Mouse (Mus musculus) hindbrain, embryonic 11.5 days (tissue): ENCODE results near the gene Kif1bp. TPM values are rescaled to one million over a fixed set of nuclear protein-coding genes. Genes with fewer than 3 reads are reported as not detected.
A peak's percentile ranks its signal among the peaks of the same experiment; 100 is the strongest.
"Not testable (repeated sequence)": the region's sequence is repeated elsewhere in the genome, so short reads cannot be mapped to it uniquely, and the experiment has no call there.

Experiments
- ATAC-seq: fragments of 200-750 bp; cut with Nextera tagmentation; 2 replicates; pipeline ENCODE4 v1.8.0; 2017; ENCODE audit warnings: mild to moderate bottlenecking, moderate TSS enrichment, moderate library complexity; ENCODE audit not compliant: low FRiP score
- DNase-seq: peaks from one replicate; pipeline ENCODE4 v3.0.0-alpha.2; 2015; ENCODE audit warnings: low spot score
- H3K27ac ChIP-seq: fragments of 300-500 bp; sonication (generic); 2 replicates; pipeline ENCODE4 v1.5.1; 2014; ENCODE audit warnings: mild to moderate bottlenecking, low read depth, low read length
- H3K27me3 ChIP-seq: fragments of 300-500 bp; sonication (generic); 2 replicates; pipeline ENCODE4 v1.6.1; 2014; ENCODE audit warnings: mild to moderate bottlenecking, low read length, moderate library complexity, mixed read lengths; ENCODE audit not compliant: control insufficient read depth, insufficient read depth
- H3K36me3 ChIP-seq: fragments of 300-500 bp; sonication (generic); 2 replicates; pipeline ENCODE4 v1.6.1; 2014; ENCODE audit warnings: mild to moderate bottlenecking, low read length, moderate library complexity, mixed read lengths; ENCODE audit not compliant: control insufficient read depth, insufficient read depth
- H3K4me1 ChIP-seq: fragments of 300-500 bp; sonication (generic); replicated peaks from 2 replicates; pipeline ENCODE4 v1.6.1; 2014; ENCODE audit warnings: low read length, mixed read lengths; ENCODE audit not compliant: control insufficient read depth, insufficient read depth
- H3K4me2 ChIP-seq: fragments of 300-500 bp; sonication (generic); replicated peaks from 2 replicates; pipeline ENCODE4 v1.6.1; 2014; ENCODE audit warnings: mild to moderate bottlenecking, low read depth, low read length
- H3K4me3 ChIP-seq: fragments of 300-500 bp; sonication (generic); 2 replicates; pipeline ENCODE4 v1.5.1; 2014; ENCODE audit warnings: low read depth, low read length
- H3K9ac ChIP-seq: fragments of 300-500 bp; sonication (generic); 2 replicates; pipeline ENCODE4 v1.6.1; 2014; ENCODE audit warnings: low read depth, low read length
- H3K9me3 ChIP-seq: fragments of 300-500 bp; sonication (generic); 2 replicates; pipeline ENCODE4 v1.6.1; 2016; ENCODE audit warnings: low read length; ENCODE audit not compliant: control insufficient read depth
- WGBS: fragments of 180-500 bp; shearing (Covaris S2); extraction: QIAGEN DNeasy Blood & Tissue Kit; methylation state at CpG from one replicate; pipeline ENCODE4 v1.1.7; 2014; 5-methylcytosine and 5-hydroxymethylcytosine counted together
- polyA plus RNA-seq: library from polyadenylated mRNA; unstranded; fragments of >200 nt; fragmentation: Nextera tagmentation; extraction: Ambion mirVana; gene quantifications from 2 replicates; pipeline ENCODE4 v1.2.1, GENCODE M21; 2014

Kif1bp gene
- 55.9 and 60.2 TPM in 2 replicates for polyA plus RNA-seq

- 7% methylated on average over 33 of the region's 33 CpGs for WGBS
- peak within 1 kb of the TSS; percentile 73 for H3K27ac ChIP-seq
- peak within 1 kb of the TSS; percentile 97 for H3K4me3 ChIP-seq
Observed at GRCm38 (mm10) chr10:62578338-62579100, at the start of gene Kif1bp. Gene Kif1bp, minus strand, starts transcription at chr10:62578457.

GRCm38 (mm10) chr10:62604161-62604560, 25.9 kb upstream of the Kif1bp start:
- 82% methylated on average over 3 of the region's 3 CpGs for WGBS
- H3K4me2 ChIP-seq, result no peak overlapping the region
- H3K4me3 ChIP-seq, result no peak overlapping the region
- no peaks in the 10 kb centered on the region for H3K36me3 ChIP-seq
- H3K27me3 ChIP-seq, result no peaks in the 10 kb centered on the region
- H3K9ac ChIP-seq, result no peak overlapping the region
- ATAC-seq, result no peak
- no peaks in the 10 kb centered on the region for H3K9me3 ChIP-seq
- DNase-seq, result no peak
- no peaks in the 10 kb centered on the region for H3K4me1 ChIP-seq
- H3K27ac ChIP-seq, result no peak overlapping the region

More at GRCm38 (mm10) chr10:62578338-62579100, at the start of gene Kif1bp:
- Histone ChIP-seq H3K9ac (peak within 1 kb of the TSS; percentile 85), H3K4me1 (peaks cover 6% of the 10 kb centered on the region), H3K4me2 (peak within 1 kb of the TSS; percentile 77), H3K9me3 (no peaks in the 10 kb centered on the region), H3K36me3 (peaks cover 17% of the 10 kb centered on the region; the same call in 1 of the 2 replicates), H3K27me3 (no peaks in the 10 kb centered on the region)
- ATAC-seq (peak; percentile 97), DNase-seq (peak; percentile 98)

- no peak overlapping the region for H3K9ac ChIP-seq
- no peaks in the 10 kb centered on the region for H3K27me3 ChIP-seq
- no peaks in the 10 kb centered on the region for H3K4me1 ChIP-seq
- H3K27ac ChIP-seq, result no peak overlapping the region
- H3K4me3 ChIP-seq, result no peak overlapping the region
- DNase-seq (no peak), ATAC-seq (no peak)
- H3K4me2 ChIP-seq, result no peak overlapping the region
- WGBS, result 90% methylated on average over 12 of the region's 12 CpGs
- no peaks in the 10 kb centered on the region for H3K9me3 ChIP-seq
- no peaks in the 10 kb centered on the region for H3K36me3 ChIP-seq
Observed at GRCm38 (mm10) chr10:62603233-62604030, 25.2 kb upstream of the Kif1bp start.

GRCm38 (mm10) chr10:62602177-62603040, 24.2 kb upstream of the Kif1bp start, which contains the start of gene Ddx21:
Gene Ddx21, minus strand, starts transcription at chr10:62602281.
- Histone ChIP-seq H3K36me3 (no peaks in the 10 kb centered on the region), H3K9me3 (no peaks in the 10 kb centered on the region), H3K4me2 (peak within 1 kb of the TSS; percentile 85), H3K27ac (peak within 1 kb of the TSS; percentile 52; the same call in 1 of the 2 replicates), H3K4me1 (no peaks in the 10 kb centered on the region), H3K4me3 (peak within 1 kb of the TSS; percentile 86), H3K27me3 (no peaks in the 10 kb centered on the region), H3K9ac (peak within 1 kb of the TSS; percentile 80)
- peak; percentile 98 for ATAC-seq
- WGBS, result 7% methylated on average over 53 of the region's 53 CpGs
- peak; percentile 97 for DNase-seq

- under 1% methylated on average over 22 of the region's 23 CpGs for WGBS
- ATAC-seq, result peak; percentile 83
- H3K9ac ChIP-seq, result peak overlapping the region; percentile 80
- no peaks in the 10 kb centered on the region for H3K9me3 ChIP-seq
- H3K4me1 ChIP-seq, result no peaks in the 10 kb centered on the region
- no peaks in the 10 kb centered on the region for H3K27me3 ChIP-seq
- H3K27ac ChIP-seq, result peak overlapping the region; percentile 52; the same call in 1 of the 2 replicates
- peak overlapping the region; percentile 86 for H3K4me3 ChIP-seq
- DNase-seq, result peak; percentile 8
- H3K36me3 ChIP-seq, result no peaks in the 10 kb centered on the region
- H3K4me2 ChIP-seq, result peak overlapping the region; percentile 67
Observed at GRCm38 (mm10) chr10:62601833-62602176, 23.5 kb upstream of the Kif1bp start.

- 12% methylated on average over 20 of the region's 20 CpGs for WGBS
- Histone ChIP-seq H3K9me3 (no peaks in the 10 kb centered on the region), H3K4me2 (peak overlapping the region; percentile 67), H3K4me1 (no peaks in the 10 kb centered on the region), H3K27me3 (no peaks in the 10 kb centered on the region), H3K9ac (peak overlapping the region; percentile 80), H3K4me3 (peak overlapping the region; percentile 86), H3K27ac (no peak overlapping the region), H3K36me3 (no peaks in the 10 kb centered on the region)
- no peak for DNase-seq
- no peak for ATAC-seq
Observed at GRCm38 (mm10) chr10:62601053-62601791, 23.0 kb upstream of the Kif1bp start.

GRCm38 (mm10) chr10:62600056-62600455, 21.8 kb upstream of the Kif1bp start:
- 94% methylated on average over 6 of the region's 6 CpGs for WGBS
- Histone ChIP-seq H3K27me3 (no peaks in the 10 kb centered on the region), H3K4me1 (no peaks in the 10 kb centered on the region), H3K27ac (no peak overlapping the region), H3K9ac (no peak overlapping the region), H3K9me3 (no peaks in the 10 kb centered on the region), H3K4me3 (no peak overlapping the region), H3K36me3 (0 out of 2 replicates have a peak, but pooled peaks cover 1% of the 10 kb centered on the region), H3K4me2 (no peak overlapping the region)
- ATAC-seq (no peak), DNase-seq (no peak)

- not testable (repeated sequence) for H3K36me3 ChIP-seq, H3K4me1 ChIP-seq, H3K9ac ChIP-seq, H3K27ac ChIP-seq, DNase-seq, H3K9me3 ChIP-seq, ATAC-seq, H3K4me2 ChIP-seq, H3K27me3 ChIP-seq, H3K4me3 ChIP-seq
- WGBS, result 93% methylated on average over 3 of the region's 3 CpGs
Observed at GRCm38 (mm10) chr10:62599311-62599710, 21.1 kb upstream of the Kif1bp start.
